Mouse (Mus musculus): ENCODE results near the gene Nr1h2. TPM values are rescaled to one million over a fixed set of nuclear protein-coding genes. Genes with fewer than 3 reads are reported as not detected.
A peak's percentile ranks its signal among the peaks of the same experiment; 100 is the strongest.

The Nr1h2 gene
- polyA plus RNA-seq, 1 experiment from 2014 or later: 73.5 TPM

GRCm38 (mm10) chr7:44563284-44563683 is 9.5 kb upstream of the Nr1h2 start:
- Histone ChIP-seq H3K4me1 (ENCODE audit: control insufficient read depth, insufficient read depth, low read length) (no peaks in the 10 kb centered on the region), H3K4me3 (ENCODE audit: low read length) (no peak overlapping the region), H3K36me3 (ENCODE audit: control insufficient read depth, insufficient read depth) (no peaks in the 10 kb centered on the region), H3K27ac (ENCODE audit: low read length) (no peak overlapping the region), H3K27me3 (ENCODE audit: control insufficient read depth, insufficient read depth, low read length) (peaks cover 5% of the 10 kb centered on the region; the same call in 1 of the 2 replicates), H3K9ac (ENCODE audit: low read length) (no peak overlapping the region), H3K4me2 (ENCODE audit: low read depth, low read length) (no peak overlapping the region), H3K9me3 (replicated peaks; ENCODE audit: control insufficient read depth, low read length) (no peaks in the 10 kb centered on the region)
- 36% methylated on average over 8 of the region's 8 CpGs for WGBS
- no peak for ATAC-seq (replicated peaks; ENCODE audit: extremely low read depth, insufficient read depth, low FRiP score)

- Histone ChIP-seq H3K9me3 (replicated peaks; ENCODE audit: control insufficient read depth, low read length) (no peaks in the 10 kb centered on the region), H3K9ac (ENCODE audit: low read length) (no peak overlapping the region), H3K4me1 (ENCODE audit: control insufficient read depth, insufficient read depth, low read length) (no peaks in the 10 kb centered on the region), H3K36me3 (ENCODE audit: control insufficient read depth, insufficient read depth) (no peaks in the 10 kb centered on the region), H3K4me3 (ENCODE audit: low read length) (no peak overlapping the region), H3K4me2 (ENCODE audit: low read depth, low read length) (no peak overlapping the region), H3K27me3 (ENCODE audit: control insufficient read depth, insufficient read depth, low read length) (peaks cover 5% of the 10 kb centered on the region; the same call in 1 of the 2 replicates), H3K27ac (ENCODE audit: low read length) (no peak overlapping the region)
- 50% methylated on average over 18 of the region's 18 CpGs for WGBS
- no peak for ATAC-seq (replicated peaks; ENCODE audit: extremely low read depth, insufficient read depth, low FRiP score)
These were observed 7.0 kb upstream of the Nr1h2 start for GRCm38 (mm10) chr7:44560435-44561400.

- Histone ChIP-seq H3K4me3 (ENCODE audit: low read length) (no peak overlapping the region), H3K4me2 (ENCODE audit: low read depth, low read length) (no peak overlapping the region), H3K36me3 (ENCODE audit: control insufficient read depth, insufficient read depth) (no peaks in the 10 kb centered on the region), H3K4me1 (ENCODE audit: control insufficient read depth, insufficient read depth, low read length) (peaks cover 6% of the 10 kb centered on the region), H3K9me3 (replicated peaks; ENCODE audit: control insufficient read depth, low read length) (no peaks in the 10 kb centered on the region), H3K27me3 (ENCODE audit: control insufficient read depth, insufficient read depth, low read length) (peaks cover 12% of the 10 kb centered on the region), H3K9ac (ENCODE audit: low read length) (no peak overlapping the region), H3K27ac (ENCODE audit: low read length) (no peak overlapping the region)
- 54% methylated on average over 2 of the region's 2 CpGs for WGBS
- ATAC-seq (replicated peaks; ENCODE audit: extremely low read depth, insufficient read depth, low FRiP score): no peak
These were observed 3.9 kb upstream of the Nr1h2 start for GRCm38 (mm10) chr7:44557629-44558028.

- WGBS: 1% methylated on average over 31 of the region's 32 CpGs
- Histone ChIP-seq H3K4me3 (ENCODE audit: low read length) (peak overlapping the region; percentile 78), H3K9me3 (replicated peaks; ENCODE audit: control insufficient read depth, low read length) (no peaks in the 10 kb centered on the region), H3K4me1 (ENCODE audit: control insufficient read depth, insufficient read depth, low read length) (peaks cover 7% of the 10 kb centered on the region), H3K9ac (ENCODE audit: low read length) (peak overlapping the region; percentile 75), H3K27me3 (ENCODE audit: control insufficient read depth, insufficient read depth, low read length) (peaks cover 9% of the 10 kb centered on the region), H3K27ac (ENCODE audit: low read length) (peak overlapping the region; percentile 92), H3K36me3 (ENCODE audit: control insufficient read depth, insufficient read depth) (peaks cover 28% of the 10 kb centered on the region), H3K4me2 (ENCODE audit: low read depth, low read length) (peak overlapping the region; percentile 79)
- peak; percentile 61 for ATAC-seq (replicated peaks; ENCODE audit: extremely low read depth, insufficient read depth, low FRiP score)
These were observed 471 bp downstream of the Nr1h2 start for GRCm38 (mm10) chr7:44553196-44553764.

GRCm38 (mm10) chr7:44552141-44552908 is 1.4 kb downstream of the Nr1h2 start:
- 82% methylated on average over 31 of the region's 31 CpGs for WGBS
- Histone ChIP-seq H3K9me3 (replicated peaks; ENCODE audit: control insufficient read depth, low read length) (no peaks in the 10 kb centered on the region), H3K36me3 (ENCODE audit: control insufficient read depth, insufficient read depth) (peaks cover 28% of the 10 kb centered on the region), H3K4me2 (ENCODE audit: low read depth, low read length) (peak overlapping the region; percentile 79; the same call in 1 of the 2 replicates), H3K9ac (ENCODE audit: low read length) (no peak overlapping the region), H3K27ac (ENCODE audit: low read length) (no peak overlapping the region), H3K27me3 (ENCODE audit: control insufficient read depth, insufficient read depth, low read length) (peaks cover 9% of the 10 kb centered on the region), H3K4me1 (ENCODE audit: control insufficient read depth, insufficient read depth, low read length) (peaks cover 14% of the 10 kb centered on the region), H3K4me3 (ENCODE audit: low read length) (peak overlapping the region; percentile 78; the same call in 1 of the 2 replicates)
- ATAC-seq (replicated peaks; ENCODE audit: extremely low read depth, insufficient read depth, low FRiP score): no peak

GRCm38 (mm10) chr7:44551731-44552130 is 2.0 kb downstream of the Nr1h2 start:
- Histone ChIP-seq H3K9me3 (replicated peaks; ENCODE audit: control insufficient read depth, low read length) (no peaks in the 10 kb centered on the region), H3K4me1 (ENCODE audit: control insufficient read depth, insufficient read depth, low read length) (peaks cover 16% of the 10 kb centered on the region), H3K4me3 (ENCODE audit: low read length) (no peak overlapping the region), H3K27me3 (ENCODE audit: control insufficient read depth, insufficient read depth, low read length) (peaks cover 9% of the 10 kb centered on the region), H3K27ac (ENCODE audit: low read length) (no peak overlapping the region), H3K36me3 (ENCODE audit: control insufficient read depth, insufficient read depth) (peaks cover 28% of the 10 kb centered on the region), H3K9ac (ENCODE audit: low read length) (no peak overlapping the region), H3K4me2 (ENCODE audit: low read depth, low read length) (no peak overlapping the region)
- no peak for ATAC-seq (replicated peaks; ENCODE audit: extremely low read depth, insufficient read depth, low FRiP score)
- WGBS: 77% methylated on average over 22 of the region's 22 CpGs

- Histone ChIP-seq H3K4me1 (ENCODE audit: control insufficient read depth, insufficient read depth, low read length) (peaks cover 16% of the 10 kb centered on the region), H3K9me3 (replicated peaks; ENCODE audit: control insufficient read depth, low read length) (no peaks in the 10 kb centered on the region), H3K9ac (ENCODE audit: low read length) (no peak overlapping the region), H3K4me2 (ENCODE audit: low read depth, low read length) (no peak overlapping the region), H3K27ac (ENCODE audit: low read length) (no peak overlapping the region), H3K4me3 (ENCODE audit: low read length) (no peak overlapping the region), H3K36me3 (ENCODE audit: control insufficient read depth, insufficient read depth) (peaks cover 28% of the 10 kb centered on the region), H3K27me3 (ENCODE audit: control insufficient read depth, insufficient read depth, low read length) (peaks cover 9% of the 10 kb centered on the region)
- no peak for ATAC-seq (replicated peaks; ENCODE audit: extremely low read depth, insufficient read depth, low FRiP score)
- WGBS: 91% methylated on average over 21 of the region's 21 CpGs
These were observed 2.5 kb downstream of the Nr1h2 start for GRCm38 (mm10) chr7:44551301-44551700.

GRCm38 (mm10) chr7:44550409-44550678 is 3.4 kb downstream of the Nr1h2 start:
- Histone ChIP-seq H3K27ac (ENCODE audit: low read length) (no peak overlapping the region), H3K36me3 (ENCODE audit: control insufficient read depth, insufficient read depth) (peaks cover 28% of the 10 kb centered on the region), H3K4me2 (ENCODE audit: low read depth, low read length) (no peak overlapping the region), H3K4me3 (ENCODE audit: low read length) (no peak overlapping the region), H3K9ac (ENCODE audit: low read length) (no peak overlapping the region), H3K27me3 (ENCODE audit: control insufficient read depth, insufficient read depth, low read length) (peaks cover 3% of the 10 kb centered on the region), H3K4me1 (ENCODE audit: control insufficient read depth, insufficient read depth, low read length) (peaks cover 16% of the 10 kb centered on the region), H3K9me3 (replicated peaks; ENCODE audit: control insufficient read depth, low read length) (peaks cover 3% of the 10 kb centered on the region; the same call in 1 of the 2 replicates)
- 88% methylated on average over 12 of the region's 12 CpGs for WGBS
- ATAC-seq (replicated peaks; ENCODE audit: extremely low read depth, insufficient read depth, low FRiP score): no peak

Data from heart, embryonic 16.5 days (tissue).